Mouse (Mus musculus) c-Kit-positive CD71-negative TER-119-negative erythroid progenitor cells, embryonic 14.5 days (primary cell): ENCODE data around the gene Adamts15.

Experiments
- DNase-seq: peaks from one replicate; pipeline ENCODE4 v3.0.0-alpha.2; 2013; ENCODE audit warnings: low read depth

Gene Adamts15

DNA sequence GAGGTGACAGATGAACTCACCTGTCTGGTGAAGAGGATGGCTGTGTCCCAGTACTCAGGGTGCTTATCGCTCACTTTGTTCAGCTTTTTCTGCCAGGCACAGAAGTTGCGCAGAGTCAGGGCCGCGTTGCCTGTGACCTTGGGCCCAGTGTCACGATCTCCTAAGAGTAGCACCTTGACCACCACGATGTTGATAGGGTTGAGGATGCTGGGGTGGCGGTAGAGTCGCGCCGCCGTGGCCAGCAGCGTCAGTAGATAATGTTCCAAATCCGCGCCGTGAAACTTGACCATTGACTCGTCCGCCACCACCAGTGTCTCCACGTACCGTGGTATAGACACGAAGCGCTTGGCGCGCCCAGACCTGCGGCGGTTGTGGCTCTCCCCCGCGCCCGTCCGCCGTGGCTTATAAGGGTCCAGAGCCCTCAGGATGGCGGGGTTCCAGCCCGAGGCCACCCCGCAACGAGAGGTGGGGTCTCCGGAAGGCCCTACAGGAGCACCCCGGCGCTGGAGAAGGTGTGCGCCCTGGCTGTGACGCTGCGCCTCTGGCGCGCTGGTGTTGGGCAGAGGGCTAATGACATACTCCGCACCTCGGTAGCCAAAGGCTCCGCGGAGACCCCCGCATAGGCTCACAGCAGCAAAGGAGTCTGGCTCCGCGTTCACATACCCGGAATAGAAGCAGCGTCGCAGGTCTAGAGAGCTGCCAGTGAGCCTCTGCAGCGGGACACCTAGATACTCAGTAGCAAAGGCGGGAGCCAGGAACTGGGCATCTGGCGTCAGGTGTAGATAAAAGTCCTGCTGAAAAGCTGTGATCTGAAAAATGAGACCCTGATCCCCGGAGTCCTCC lies 770 bp downstream of the Adamts15 start:
- DNase-seq, result no peak

DNA sequence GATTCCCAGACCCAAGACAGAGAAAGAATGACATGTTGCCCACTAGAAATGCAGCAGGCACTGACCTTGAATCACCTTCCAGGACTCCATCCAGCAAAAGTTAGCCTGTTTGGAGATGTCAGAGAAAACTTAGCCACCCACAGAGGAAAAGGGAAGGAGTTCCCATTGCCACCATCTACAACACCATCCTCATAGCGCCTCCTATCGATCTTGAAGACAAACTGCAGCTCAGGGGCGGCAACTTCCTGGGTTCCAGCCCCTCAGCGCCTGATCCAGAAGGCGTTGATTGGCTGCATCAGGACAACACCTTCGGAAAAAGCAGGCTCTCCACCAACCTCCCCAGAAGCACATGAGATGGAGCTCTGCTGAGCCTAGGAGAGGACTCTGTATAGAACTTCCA lies 1.5 kb downstream of the Adamts15 start:
- DNase-seq, result no peak

DNA sequence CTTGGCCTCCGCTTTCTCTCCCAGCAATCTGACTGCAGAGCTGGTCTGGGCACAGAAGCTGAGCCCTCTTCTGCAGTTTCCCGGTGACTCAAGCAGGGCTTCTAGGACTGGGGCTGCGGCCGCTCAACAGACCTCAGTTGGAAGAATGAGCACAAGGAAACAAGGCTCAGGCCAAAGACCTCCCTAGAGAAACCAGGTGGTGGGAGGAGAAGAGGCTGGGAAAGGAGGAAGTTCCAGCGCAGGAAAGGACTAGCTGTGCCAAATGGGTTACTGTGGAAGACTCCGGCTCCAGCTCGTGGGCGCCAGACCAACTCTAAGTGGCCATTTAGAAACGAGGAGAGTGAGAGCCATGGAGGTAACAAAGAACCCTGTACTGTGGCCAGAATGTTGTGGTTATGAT lies 2.6 kb downstream of the Adamts15 start:
- no peak for DNase-seq

DNA sequence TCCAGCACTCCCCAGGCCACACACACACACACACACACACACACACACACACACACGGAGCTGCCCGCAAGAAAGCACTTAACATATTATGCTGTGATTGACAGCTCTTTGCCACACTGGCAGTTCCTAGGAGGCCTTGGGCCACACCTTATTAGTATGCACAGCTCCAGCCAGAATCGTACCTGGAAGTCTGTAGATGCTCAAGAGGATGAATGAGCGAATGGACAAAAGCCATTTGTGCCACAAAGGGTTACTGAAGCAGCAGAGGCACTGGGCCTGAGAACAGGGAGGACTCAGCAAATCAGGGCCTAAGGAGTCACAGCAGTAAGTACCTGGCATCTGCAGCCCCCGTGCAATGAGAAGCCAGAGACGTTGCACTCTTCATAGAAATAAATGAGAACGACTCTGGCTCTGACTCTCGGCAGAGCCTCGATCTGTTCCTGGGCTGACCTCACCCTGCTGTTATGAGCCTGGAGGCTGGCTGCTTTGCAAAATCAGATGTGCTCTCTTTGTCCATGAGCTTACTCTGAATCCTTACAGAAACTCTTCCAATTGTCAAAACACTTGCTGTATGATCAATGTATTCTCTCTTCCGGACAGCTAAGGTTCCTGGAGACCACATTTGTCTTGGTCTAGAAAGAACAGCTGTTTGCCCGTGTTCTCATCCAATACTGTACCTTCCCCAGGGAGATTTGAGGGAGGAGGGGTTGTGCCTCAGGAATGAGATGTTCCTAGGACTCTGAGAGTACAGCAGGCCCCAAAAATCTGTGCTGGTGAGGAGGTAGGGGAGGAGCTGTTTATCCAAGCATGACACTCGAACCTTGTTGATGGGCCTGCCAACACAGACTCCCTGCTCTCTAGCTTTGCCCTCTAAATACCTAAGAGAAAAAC lies 3.5 kb downstream of the Adamts15 start:
- DNase-seq, result no peak

DNA sequence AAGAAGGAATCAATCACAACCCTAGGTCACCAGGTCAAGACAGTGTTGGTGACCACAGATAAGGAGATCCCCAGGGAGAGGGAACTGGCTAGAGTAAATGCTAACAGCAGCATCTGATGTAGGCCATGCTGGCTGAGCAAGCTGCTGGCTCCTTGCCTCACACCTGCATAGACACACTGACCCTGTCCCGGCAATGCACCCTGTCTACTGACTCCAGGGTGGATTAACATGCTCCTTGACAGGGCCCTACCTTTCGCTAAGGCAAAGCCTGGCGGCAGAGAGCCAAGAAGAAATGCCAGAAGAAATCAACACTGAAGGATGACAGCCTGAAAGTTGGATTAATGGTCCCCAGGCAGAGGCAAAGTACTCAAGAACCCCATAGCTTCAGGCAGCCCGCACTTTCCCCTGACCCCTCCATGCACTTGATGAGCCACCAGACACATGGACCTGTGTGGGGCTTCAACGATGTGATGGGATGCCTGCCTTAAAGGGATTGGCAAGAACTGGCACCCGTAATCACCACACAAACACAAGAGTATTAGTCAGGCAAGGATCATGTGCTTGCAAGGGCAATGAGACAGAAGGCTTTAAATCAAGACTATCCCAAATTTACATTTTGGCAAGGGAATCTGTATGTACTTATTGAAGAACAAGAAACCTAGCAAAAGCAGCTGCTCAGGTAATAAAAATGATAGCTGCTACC lies 5.8 kb downstream of the Adamts15 start:
- DNase-seq, result no peak

DNA sequence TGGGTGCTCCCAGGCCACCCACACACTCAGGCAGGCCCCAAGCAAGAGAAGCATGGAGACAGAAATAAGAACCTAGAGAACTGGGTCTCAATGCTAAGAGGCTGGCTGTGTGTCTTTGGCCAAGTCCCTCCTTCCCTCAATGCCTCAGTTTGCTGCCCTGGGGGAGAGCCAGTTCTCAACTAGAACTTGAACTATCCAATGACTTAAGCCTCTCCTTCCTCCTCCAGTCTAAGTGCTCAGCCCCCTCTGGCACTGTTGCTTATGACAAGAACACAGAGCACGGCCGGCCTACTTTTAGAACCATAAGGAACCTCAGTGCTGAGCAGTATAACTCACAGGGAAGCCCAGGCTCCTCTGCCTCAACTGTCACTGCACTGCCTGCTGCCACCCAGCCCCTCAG lies 8.0 kb downstream of the Adamts15 start:
- no peak for DNase-seq

DNA sequence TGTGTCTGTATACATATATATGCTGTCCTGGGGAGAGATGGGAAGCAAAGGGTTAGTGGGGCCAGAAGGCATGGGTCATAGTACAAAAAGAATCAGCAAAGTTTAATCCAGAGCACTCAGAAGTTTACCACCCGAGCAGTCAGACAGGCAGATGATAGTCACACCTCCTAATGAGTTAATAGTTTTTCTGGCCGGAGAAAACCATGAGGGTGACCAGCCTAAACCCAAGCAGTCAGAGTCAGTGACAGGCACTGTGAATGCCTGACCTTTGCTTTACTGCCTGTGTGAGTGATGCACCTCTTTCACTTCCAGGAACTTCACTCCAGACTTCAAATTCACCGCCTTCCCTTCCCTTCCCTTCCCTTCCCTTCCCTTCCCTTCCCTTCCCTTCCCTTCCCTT lies 8.8 kb downstream of the Adamts15 start:
- no peak for DNase-seq

DNA sequence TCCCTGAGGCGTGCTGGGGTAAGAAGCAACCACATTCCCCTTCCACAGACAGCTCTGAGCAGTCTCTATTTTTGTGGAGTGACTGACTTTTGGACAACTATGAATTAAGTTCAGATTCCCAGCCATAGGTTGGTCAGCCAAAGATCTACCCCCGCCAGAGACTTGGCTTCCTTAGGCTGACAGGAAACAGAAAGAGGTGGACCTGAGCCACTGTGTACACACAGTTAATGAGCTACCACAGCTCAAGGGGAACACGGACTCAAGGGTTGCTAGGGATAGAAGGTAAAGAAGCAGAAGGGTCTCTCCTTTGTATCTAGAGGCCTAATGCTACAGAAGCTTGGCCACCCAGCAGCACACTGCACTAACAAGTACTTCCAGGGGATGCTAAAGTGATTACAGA lies 10.1 kb downstream of the Adamts15 start:
- no peak for DNase-seq

DNA sequence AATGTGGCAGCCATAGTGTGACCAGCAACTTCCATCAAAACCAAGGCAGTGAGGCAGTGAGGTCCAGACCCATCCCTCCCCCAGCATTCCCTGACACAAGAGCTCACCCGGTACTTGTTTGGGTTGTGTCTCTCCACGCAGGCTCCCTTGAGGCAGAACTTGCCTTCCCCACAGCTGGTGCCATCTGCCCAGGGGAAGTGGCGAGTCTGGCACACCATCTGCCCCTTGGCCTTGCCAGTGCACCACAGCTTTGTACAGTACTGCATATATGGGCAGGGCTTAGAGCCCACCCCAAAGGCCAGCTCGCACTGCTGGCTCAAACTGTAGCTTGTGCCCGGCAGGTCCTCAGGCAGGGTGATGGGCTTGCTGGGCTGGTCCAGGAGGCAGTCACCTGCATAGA lies 11.8 kb downstream of the Adamts15 start:
- no peak for DNase-seq

DNA sequence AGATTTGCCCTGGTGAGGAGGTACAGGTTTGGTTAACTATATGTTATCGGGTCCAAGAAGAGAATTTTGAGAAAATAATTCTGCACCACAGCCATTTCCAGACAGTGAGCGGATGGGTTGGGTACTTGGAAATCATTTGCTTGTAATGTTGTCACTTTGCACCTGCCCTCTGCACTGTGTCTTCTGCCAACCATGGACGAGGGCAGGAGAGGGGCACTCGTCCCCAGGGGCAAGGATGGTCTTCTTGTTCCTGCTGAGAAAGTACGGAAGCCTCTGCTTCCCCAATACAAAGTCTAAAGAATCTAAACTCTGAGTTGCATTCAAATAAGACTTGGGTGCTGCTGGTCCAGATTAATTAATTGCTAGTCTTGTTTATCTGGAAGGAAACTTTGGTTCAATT lies 13.3 kb downstream of the Adamts15 start:
- no peak for DNase-seq

DNA sequence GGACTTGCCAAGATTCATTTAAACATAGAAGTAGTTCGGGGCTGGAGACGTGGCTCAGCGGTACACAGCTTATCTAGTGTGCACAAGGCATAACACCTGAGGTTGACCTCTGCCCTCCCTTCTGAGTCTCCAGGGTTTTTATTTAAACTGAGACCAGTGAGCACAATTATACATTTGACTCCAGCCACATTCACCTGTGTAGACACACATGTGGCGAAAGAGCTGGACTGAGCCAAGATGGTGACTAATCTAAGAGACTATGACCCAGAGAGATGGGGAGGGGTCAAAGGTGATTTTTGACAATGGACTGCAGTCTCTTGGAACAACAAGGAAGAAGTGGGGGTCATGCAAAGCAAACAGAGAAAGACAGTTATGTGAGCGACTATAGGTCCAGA lies 14.0 kb downstream of the Adamts15 start:
- DNase-seq, result no peak

DNA sequence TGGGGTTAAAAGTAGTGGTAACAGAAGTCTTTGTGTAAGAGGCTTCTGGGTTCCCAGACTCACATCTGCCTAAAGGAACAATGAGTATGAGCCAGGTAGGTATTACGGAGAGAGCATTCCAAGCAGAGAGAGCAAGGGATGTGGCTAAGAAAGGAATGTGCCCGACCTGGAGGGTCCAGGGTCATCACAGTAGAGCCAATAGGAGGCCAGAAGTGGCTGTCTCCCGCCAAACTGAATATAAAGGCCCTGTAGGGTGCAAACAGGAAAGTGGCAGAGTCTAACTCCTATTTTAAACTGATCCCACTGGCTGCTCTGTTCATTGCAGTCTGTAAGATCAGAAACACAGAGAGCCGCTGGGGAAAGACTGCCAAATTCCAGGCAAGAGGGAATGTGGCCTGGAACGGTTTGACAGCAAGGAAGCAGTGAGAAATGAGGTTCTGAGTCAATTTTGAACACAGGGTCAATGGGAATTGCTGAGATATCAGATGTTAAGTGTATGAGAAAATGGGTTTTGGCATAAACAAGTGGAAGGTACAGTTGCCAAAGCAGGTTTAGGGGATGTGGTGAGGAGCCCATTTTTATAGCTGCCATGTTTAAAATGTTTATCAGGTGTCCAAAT lies 14.5 kb downstream of the Adamts15 start:
- DNase-seq, result no peak

DNA sequence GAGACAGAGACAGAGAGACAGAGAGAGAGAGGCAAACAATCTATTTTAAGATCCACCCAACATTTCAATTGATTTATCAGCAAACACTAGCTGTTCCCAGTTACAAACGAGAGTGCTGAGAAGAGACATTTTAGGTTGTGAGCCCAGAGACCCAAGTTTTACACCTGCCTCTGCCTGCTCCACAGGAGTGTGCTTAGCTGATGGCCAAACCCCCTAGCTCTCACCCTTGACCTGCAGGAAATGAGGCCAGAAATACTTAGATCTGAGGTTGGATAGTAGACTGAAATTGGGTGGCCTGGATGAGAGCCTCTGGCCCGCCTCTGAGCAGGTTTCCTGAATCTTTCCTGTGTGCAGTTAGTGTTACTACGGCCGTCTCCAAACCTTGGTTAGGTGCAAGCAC lies 15.8 kb downstream of the Adamts15 start:
- DNase-seq, result no peak

DNA sequence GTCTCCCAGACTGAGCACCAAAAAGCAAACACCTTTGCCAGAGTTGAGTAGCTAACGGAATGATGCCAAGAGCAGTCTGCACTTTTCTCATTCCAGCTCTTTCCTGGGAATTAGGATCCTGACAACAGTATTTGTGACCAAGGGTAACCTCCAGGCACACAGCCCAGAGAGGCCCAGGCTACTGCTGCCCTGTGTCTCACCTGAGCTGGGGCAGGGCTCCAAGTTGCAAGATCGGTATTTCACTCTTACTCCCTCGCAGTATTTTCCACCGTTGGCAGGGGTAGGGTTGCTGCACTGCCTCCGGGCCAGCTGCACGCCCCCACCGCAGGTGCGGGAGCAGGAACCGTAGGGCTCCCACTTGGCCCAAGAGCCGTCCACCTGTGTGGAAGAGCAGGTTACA lies 16.4 kb downstream of the Adamts15 start:
- no peak for DNase-seq

DNA sequence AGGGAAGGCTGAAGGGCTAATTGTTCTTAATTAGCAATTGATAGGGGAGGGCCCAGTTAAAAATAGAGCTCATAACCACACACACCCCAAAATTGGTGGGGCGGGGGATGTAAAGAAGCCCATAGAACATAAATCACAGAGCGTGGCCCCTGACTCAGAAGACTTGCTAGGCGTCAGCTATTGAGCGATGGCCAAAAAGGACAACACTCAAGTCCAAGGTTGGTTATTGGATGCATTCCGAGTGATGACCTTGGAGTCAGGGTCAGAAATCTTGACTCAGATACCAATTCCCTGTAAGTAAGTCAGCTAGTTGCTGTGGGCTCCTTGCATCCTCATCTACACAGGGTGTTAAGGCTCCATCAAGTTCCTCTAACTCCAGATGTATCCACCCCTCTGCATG lies 19.0 kb downstream of the Adamts15 start:
- no peak for DNase-seq

DNA sequence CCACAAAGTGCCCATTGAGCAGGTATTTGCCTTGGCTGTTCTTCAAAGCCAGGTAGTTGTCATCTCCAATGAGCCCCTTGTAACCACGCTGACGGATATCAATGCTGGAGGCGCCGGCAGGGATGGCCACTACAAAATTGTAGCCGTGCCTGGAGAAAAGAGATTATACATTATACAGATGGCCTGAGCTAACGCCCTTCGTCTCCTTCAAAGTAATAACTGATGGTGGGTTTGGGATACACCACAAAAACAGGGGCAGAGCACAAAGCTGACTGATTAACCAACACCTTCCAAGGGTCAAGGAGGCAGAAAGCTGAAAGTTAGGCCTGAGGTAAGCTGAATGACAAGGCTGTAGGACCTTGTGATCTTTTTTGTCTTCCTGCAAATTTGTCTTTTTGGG lies 19.6 kb downstream of the Adamts15 start:
- no peak for DNase-seq

DNA sequence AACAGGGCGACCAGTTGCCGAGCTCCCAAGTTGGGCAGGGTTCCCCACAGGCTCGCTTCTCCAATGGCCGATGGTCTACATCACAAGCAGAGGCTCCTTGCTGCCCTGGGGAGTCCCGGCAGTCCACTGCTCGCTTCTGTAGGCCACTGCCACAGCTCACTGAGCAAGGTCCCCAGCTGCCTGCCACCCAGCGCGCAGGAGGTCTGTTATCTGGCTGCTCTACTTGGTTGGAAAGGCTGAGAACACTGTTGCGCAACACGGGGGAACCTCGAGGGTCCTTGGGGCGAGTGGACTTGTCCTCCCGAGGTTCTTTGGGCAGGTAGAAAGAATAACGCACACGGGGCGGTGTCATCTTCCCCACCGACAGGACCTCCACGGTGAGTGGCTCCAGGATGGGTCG lies 20.1 kb downstream of the Adamts15 start:
- DNase-seq, result no peak

DNA sequence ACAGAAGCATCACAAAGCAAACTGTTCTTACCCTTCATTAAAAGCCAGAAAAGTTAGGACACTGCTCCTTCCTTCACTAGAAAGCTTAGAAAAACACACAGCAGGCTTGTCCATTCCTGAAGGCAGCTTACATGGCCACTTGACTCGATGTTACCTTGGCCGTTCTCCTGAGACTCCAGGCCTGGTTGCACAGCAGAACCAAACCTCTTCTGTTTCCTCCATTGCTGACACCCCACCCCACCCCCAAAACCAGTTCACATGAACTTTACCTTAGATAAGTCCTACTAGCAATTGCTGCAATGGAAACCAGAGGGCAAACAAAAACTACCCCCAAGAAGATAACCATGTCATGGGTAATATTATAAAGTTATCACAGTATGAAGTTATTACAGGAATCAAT lies 25.1 kb downstream of the Adamts15 start:
- no peak for DNase-seq

DNA sequence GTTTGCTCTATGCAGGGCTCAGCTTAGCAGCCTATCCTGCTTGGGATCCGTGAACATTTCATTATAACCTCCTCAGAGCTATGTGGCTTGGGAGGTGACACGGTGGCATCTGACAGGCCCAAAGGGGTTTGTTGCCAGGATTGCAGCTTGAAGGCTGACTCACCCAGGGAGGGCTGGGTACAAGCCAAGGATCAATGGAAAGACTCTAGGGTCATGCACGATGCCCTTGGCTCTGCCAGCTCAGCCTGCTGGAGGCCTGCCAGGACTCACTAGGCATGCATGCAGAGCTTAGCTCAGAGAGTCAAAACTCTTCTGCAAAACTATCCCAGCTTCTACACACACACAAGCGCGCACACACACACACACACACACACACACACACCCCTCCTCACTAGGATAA lies 25.5 kb downstream of the Adamts15 start:
- DNase-seq, result no peak

DNA sequence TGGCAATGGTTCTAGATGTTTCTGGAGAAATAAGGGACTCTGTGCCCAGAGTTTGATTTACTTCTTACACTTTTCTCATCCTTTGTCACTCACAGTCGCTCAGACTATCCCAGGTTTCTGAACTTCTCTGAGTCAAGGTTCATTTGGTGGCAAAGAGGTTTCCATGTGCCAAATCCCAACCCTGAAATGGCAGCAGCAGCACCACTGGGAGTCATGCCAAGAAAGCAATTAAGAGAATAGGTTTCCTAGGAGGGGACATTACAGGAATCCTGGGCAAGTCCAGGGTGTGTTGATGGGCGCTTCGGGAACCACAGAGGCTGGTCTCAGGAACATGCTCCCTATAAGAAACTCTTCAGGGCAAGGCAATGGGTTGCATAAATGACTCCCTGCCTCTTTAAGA lies 26.6 kb downstream of the Adamts15 start:
- no peak for DNase-seq

DNA sequence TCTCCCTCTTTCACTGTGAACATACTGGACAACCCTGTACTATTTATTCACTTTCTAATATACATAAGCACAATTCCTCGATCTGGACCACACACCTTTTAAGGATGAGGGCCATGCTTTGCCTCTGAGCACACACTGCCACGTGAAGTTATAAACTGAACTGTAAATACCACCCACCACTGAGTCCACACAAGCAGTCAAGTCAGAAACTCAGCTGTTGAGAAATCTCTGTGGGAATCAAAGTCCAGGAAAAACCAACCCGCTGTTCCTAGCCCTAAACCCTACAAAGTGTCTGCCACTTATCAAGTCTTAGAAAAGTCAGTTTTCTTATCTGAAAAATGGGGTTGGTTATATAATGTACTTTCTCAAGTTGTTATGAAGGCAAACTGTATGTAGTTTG lies 36.0 kb downstream of the Adamts15 start:
- DNase-seq, result no peak

DNA sequence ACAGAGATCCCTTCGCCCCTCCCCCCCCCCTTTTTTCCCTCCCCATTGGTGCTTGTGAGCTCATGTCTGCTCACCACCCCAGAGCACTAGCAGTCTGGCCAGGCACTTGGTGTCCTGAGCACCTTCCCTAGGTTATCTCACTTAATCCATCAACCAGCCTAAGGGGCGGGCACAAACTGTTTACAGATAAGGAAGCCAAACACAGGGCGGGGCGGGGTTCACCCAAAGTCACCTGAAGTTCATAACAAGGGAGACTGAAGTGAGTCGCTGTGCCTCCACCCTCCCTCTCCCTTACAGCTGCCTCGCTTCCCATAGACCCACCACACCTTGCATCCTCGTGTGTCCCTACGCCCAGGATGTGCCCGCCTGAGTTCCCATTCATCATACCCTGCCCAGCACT lies 41.7 kb downstream of the Adamts15 start:
- DNase-seq, result no peak

DNA sequence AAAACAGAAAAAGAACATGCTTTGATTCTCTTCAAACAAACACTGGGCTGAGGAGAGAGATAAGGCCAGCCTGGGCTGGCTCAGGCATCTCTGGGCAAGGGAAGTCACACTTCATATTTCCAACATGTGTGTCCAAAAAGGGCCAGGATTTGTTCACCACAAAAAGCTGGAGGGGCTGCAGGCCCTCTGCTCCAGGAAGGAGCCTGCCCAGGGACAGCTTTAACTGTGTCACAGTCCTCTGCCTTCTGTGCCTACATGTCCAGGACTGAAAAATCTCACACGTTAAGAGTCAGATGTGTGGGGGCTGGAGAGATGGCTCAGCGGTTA lies 42.3 kb downstream of the Adamts15 start:
- no peak for DNase-seq
